Mouse (Mus musculus) large intestine, adult 2 months (tissue): ENCODE measurements around the gene Exo1. TPM values are rescaled to one million over a fixed set of nuclear protein-coding genes. Genes with fewer than 3 reads are reported as not detected.

Source experiments
- DNase-seq: peaks from one replicate; pipeline ENCODE4 v3.0.0-alpha.2; 2012; ENCODE audit warnings: low read depth, low spot score
- WGBS: fragments of 180-500 bp; shearing (Covaris S2); methylation state at CpG from one replicate; pipeline ENCODE4 v1.1.7; 2018; 5-methylcytosine and 5-hydroxymethylcytosine counted together
- polyA plus RNA-seq: library from polyadenylated mRNA; depleted of rRNA; stranded (reverse); fragments of >200 nt; gene quantifications from 2 replicates; pipeline ENCODE4 v1.2.3, GENCODE M21; 2012; rRNA removed

Exo1 gene
- polyA plus RNA-seq, 1 experiment, result 0.87 TPM

DNA sequence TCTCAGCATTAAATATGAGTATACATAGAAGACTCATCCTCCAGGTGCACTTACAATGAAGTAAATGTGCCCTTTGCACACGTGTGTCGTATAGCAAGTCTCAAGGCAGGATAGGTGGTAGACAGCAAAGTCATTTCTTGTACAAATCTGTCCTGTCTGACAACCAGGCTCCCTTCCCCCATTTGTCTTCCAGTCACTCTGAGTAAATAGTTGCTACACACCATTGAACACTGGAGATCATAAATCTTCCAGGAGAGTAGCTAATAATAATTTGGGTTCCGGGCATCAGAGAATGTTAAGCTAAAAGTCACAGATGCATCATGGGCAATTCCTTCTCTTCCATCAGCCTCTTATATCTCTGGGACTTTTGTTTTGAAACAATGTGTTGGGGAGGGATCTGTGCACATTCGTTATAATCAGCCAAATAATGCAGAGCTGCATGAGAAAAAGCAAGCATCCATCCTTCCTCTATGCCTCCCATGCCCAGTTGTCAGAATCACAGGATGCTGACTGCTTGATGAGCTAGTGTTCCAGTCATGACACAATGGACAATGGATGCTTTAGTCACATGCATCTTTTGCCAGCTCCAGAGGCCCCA, 66.4 kb downstream of the Exo1 start:
- 40% methylated on average over 4 of the region's 4 CpGs for WGBS

DNA sequence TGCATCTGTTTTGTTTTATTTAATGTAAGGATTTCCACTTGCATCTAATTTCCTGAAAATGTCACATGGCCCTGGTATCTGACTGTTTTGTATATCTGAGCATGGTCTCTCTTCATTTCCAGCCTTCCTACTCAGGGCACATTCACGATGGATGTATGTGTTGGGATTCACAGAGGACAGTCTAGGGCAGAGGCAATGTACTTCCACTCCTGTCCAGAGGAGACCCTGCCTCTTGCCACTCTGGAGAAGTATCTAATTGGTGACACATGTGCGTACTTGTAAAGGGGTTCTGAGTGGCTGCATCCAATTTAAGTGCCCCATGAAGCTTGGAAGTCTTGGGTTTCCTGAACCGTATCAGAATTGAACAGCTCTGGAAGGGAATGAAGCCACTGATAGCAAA, 70.0 kb downstream of the Exo1 start:
- DNase-seq, result no peak
- WGBS, result 82% methylated on average over 3 of the region's 3 CpGs

More for the DNA sequence above, 66.4 kb downstream of the Exo1 start:
- no peak for DNase-seq

DNA sequence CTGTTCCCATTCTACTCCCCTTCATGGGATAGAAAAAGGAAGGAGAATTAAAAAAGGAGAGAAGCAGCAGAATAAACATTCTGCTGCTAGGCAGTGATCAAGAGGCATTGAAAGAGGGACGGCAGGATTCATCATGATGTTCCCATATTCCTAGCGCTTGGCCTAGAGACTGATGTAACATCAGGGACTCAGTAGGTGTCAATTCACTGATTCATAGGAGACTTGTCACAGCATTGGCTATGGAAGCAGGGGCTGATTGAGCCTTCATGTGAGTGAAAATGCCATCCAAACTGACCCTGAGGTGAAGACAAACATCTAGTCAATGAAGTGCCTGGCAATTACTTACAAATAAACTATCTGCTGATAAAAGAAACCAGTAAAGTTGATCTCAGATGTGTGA, 70.5 kb downstream of the Exo1 start:
- DNase-seq, result no peak
- WGBS, result 92% methylated on average over 2 of the region's 2 CpGs

DNA sequence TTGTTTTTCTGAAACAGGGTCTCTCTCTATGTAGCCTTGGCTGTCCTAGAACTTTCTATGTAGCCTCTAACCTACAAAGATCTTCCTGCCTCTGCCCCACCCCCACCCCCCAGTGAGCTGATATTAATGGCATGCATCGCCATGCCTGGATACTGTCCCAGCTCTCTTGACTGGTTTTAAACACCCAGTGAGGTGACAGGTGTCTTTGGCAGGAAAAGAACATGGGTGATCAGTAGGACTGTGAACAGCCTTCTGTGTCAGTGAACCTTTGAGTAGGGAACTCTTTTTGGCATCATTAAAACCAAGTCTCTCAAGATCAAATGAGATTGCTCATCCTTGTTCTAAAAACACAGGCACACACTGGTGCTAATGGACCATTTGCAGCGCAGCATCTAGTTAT, 81.4 kb downstream of the Exo1 start:
- 88% methylated on average over 2 of the region's 2 CpGs for WGBS
- DNase-seq, result no peak

Other genes with a start within 250 kb of the Exo1 start
- gene Opn3, start 187.8 kb upstream of the Exo1 start, polyA plus RNA-seq, result 1.6 and 1.8 TPM in 2 replicates
- 0.51 and 3.6 TPM in 2 replicates for gene Chml, start 187.7 kb upstream of the Exo1 start, polyA plus RNA-seq
- not detected in 2 replicates for gene Wdr64, start 182.0 kb upstream of the Exo1 start, polyA plus RNA-seq
- not detected in 2 replicates for gene Gm38100, start 39.7 kb downstream of the Exo1 start, polyA plus RNA-seq
- gene Rbm8a2, start 98.5 kb downstream of the Exo1 start, polyA plus RNA-seq, result 0.10 TPM in 1 of 2 replicates, not detected in the other